Mouse (Mus musculus): ENCODE data around the gene Serpinb6c.
A peak's percentile ranks its signal among the peaks of the same experiment; 100 is the strongest.
"Not testable (repeated sequence)": the region's sequence is repeated elsewhere in the genome, so short reads cannot be mapped to it uniquely, and the experiment has no call there.

The Serpinb6c gene

GRCm38 (mm10) chr13:33905176-33905954, at the start of gene Serpinb6c:
TSS of gene Serpinb6c (minus strand) at chr13:33905708.
- no peak for DNase-seq

DNA sequence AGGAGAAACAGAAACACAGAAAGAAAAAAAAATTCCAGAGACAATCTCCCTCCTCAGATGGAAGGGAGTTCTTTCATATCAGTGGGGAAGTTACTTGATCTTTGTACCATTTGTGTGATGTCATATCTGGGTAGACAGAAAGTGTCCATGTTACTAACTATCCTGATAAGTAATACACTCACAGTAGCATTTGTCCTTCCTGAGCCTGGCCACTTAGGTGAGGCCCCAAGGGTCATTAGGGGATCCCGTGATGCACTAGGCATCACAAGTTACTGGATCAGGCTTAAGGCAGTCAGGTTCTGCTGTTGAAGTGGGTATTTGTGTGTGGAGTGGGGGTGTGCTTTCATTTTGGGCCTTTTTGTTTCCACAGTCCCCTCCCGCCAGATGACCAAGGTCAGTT, 47.4 kb upstream of the Serpinb6c start:
- no peak for DNase-seq

DNA sequence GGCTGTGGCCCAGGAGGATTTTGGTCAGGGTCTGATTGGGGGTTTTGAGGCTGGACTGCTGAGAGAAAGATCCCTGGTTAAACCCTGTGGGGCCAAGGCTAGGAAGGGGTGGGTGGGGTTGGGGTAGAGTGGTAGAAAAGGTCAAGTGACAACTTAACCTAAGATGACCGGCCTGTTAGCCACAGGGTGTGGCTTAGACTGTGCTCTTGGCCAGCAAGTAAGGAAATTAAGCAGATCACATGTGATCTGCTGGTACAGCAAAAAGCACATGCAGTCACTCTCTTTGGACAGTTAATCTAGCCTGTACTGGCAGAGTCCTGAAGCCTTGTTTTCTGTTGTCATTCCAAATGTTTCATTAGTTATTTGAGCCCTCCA, 46.6 kb upstream of the Serpinb6c start:
- no peak for DNase-seq

GRCm38 (mm10) chr13:33951308-33952074, 46.0 kb upstream of the Serpinb6c start:
- no peak for DNase-seq

DNA sequence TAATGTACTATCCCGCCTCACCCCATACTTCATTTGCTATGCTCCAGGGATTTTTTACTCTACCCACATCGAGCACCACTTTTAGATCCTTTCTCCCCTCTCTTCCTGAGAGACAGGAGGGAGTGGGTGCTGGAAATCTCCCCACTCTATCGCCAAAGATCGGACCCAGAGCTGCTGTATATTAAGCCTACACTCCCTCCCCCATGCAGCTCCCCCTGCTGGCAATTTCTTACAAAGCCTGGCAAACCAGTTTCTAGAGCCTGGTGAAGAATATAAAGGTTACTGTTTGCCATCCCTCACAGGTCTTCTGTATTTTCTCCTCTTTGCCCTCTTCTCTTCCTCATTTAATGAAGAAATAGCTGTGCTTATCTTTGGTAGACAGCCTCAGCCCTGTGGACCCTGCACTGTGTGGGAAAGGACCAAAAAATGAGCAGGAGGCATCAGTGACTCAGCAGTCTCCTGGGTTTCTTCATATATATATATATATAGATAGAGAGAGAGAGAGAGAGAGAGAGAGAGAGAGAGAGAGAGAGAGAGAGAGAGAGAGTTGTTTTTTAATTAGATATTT, 36.8 kb upstream of the Serpinb6c start:
- DNase-seq, result no peak

DNA sequence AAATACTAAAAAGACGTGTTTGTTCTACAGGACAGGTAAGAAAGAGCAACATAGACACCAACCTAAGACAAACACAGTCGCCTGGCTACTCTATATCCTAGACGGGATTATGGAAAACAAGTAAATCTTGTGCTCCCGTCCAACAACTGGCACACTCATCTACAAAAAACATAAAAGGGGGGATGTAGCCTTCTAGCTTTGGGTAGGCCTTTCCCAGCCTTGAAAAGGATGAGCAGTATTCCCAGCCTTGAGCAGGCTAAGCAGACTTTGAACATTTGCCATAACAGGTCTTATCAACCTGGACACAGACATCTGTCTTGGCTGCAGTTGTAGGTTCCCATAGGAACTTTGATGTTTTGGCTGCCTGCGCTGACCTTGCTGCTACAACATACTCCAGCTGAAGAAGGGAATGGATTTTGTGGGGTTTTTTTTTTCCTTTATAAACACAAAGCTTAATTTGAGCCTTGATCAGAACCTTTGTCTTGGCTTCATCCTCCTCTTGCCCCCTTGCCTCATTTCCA, 35.8 kb upstream of the Serpinb6c start:
- DNase-seq, result no peak

DNA sequence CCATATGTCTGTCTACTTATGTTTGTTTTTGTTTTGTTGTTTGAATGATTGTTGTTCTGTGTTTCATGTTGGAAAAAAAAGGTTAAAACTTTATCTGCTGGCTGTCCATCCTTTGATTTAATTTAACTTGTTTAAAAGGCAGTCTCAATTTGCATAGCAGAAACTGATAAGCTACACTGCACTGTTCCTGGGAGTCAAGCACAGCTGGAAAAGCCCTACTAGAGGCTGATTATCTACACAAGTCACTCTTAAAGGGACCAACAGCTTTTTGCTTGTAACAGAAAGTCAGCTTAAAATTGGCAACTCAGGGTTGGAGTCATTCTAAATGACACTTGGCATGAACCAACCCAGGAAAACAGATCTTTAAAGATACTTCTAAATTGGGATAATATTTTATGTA, 32.1 kb upstream of the Serpinb6c start:
- DNase-seq, result not testable (repeated sequence)

DNA sequence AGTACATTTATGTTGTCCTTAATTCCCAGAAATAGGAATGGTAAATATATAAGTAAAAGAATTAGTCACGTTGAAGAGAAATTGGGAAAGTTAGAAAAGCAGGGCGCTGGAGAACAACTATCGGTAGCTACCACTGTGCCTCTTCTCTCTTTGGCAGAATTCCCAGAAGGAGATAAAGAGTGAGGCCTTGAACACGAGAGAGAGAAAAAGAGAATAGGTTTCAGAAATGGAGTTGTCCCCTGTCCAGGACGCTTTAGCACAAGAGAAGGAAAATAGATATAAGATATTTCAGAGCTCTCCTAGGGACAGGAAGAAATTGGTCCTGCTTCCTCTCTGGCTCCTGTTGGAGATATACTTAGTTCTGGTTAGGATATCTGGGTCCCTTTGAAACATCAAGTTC, 31.6 kb upstream of the Serpinb6c start:
- no peak for DNase-seq

GRCm38 (mm10) chr13:33935465-33936181, 30.1 kb upstream of the Serpinb6c start:
- DNase-seq, result peak; percentile 35

DNA sequence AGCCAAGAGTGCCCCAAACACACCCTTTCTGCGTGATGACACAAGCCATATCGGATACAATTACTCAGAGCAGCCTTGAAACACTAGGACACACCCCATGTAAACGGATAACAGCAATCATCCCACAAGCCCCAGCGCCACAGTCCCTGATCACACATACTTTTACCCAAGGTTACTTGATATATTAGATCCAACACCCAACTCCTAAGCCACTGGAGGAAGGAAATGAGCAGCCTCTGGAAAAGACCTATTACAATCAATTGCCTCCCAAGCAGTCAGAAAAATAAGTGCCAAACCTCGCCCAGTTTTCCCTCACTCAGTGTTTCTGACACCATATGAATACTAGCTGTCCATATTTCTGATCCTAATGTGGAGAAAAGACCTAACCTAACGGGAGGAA, 29.2 kb upstream of the Serpinb6c start:
- no peak for DNase-seq

- no peak for DNase-seq
These were observed 25.4 kb upstream of the Serpinb6c start for GRCm38 (mm10) chr13:33930912-33931311.

DNA sequence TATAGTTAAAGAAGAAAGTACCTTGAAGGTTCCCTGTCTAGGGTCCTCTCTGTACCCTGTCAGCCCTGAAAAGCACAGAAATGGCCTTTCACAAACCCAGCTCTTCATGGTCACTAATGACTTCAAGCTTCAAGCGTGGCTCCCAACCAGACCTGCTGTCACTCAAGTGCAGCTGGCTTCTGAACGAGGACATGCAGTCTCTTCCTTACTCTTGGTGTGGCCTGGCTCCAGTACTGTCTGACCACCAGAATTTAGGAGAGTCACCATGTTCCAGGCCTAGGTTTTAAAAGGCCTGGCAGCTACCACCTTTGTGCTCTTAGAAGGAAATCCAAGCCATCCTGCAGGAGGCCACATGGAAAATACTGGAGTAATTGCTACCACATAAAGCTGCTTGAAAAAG, 24.8 kb upstream of the Serpinb6c start:
- no peak for DNase-seq

GRCm38 (mm10) chr13:33921699-33922098, 16.2 kb upstream of the Serpinb6c start:
- DNase-seq, result no peak

DNA sequence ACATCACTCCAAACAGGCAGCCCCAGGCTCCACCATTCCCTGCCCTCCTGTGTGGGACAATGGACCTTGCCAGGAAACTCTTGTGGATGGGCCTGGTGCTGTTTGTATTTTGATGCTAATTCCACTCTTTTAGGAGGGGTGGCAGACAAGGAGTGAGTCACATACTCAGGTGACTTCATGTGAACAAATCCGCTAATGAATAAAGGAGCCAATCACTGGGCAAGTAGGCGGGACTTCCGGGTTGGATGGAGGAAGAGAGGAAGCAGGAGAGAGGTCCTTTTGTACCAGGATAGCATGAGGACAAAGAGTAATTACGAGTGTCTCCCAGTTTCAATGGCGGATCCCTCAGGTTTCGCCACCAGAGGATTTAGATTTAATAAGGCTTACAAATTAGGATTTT, 15.5 kb upstream of the Serpinb6c start:
- no peak for DNase-seq

GRCm38 (mm10) chr13:33906821-33907220, 1.3 kb upstream of the Serpinb6c start:
- DNase-seq, result no peak

- no peak for DNase-seq
These were observed 2.2 kb downstream of the Serpinb6c start for GRCm38 (mm10) chr13:33903290-33903689.

- no peak for DNase-seq
These were observed 11.3 kb downstream of the Serpinb6c start for GRCm38 (mm10) chr13:33894207-33894606.

- no peak for DNase-seq
These were observed 62.2 kb downstream of the Serpinb6c start, which contains the start of gene Serpinb6e for GRCm38 (mm10) chr13:33843308-33843707. TSS of gene Serpinb6e (minus strand) at chr13:33843408.

DNA sequence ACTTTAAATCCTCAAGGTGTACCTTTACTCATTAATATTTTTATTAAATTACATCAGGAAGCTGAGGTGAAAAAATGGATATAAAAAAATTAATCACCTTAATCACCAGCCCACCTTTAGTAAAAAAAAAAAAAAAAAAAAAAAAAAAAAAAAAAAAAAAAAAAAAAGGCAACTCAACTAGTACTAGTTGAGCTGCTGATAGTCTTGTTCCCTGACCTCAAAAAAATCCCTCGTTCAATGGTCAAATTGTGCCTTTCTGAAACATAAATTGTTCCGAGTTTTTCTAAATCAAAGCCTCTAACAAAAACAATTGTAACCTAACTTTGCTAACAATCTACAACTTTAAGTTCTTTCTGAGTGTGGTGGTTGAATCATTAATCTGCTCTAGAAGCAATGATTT, 74.8 kb downstream of the Serpinb6c start:
- DNase-seq, result no peak
